Mouse (Mus musculus): ENCODE data around the gene Smim23. TPM values are rescaled to one million over a fixed set of nuclear protein-coding genes. Genes with fewer than 3 reads are reported as not detected.

Smim23 gene
- polyA plus RNA-seq, 1 experiment from 2014 or later: not detected

DNA sequence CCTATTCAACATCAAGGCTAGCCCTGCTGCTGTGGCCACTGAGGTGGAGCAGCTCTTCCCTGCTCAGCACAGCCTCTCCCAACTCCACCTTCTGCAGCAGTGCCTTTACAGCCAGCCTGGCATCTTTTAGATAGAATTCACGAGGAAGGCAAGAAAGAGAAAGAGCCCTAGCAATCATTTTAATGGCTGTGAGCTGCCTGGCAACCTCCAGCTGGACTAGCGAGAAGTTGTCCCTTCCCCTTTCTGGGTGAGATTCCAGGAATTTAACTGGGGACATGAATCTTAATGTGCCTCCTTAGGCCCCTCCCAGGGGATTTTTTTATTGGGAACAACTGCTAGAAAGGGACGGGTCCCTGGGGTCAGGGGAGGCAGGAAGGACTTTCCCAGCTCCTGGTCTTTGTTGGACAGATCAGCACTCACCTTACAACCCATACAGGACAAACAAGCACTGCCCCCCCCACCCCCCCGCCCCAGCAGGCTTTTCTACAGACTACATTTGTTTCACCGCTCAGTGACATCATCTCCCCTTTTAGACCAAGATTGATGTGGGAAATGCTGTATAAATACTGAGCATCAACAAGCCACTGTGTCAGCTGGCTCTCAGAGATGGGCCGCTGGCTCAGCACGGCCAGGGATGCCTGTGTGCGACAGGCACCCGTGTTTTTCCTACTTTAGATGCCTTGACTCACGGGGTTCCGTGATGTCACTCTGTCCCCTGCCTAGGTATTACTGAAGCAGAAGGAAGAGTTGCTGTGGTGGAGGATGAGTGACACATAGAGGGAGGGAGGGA lies 43.5 kb downstream of the Smim23 start:
- Histone ChIP-seq H3K27ac (no peak overlapping the region), H3K4me1 (no peaks in the 10 kb centered on the region), H3K4me3 (no peak overlapping the region), H3K27me3 (no peaks in the 10 kb centered on the region), H3K9me3 (0 out of 2 replicates have a peak, but pooled peaks cover 5% of the 10 kb centered on the region), H3K9ac (no peak overlapping the region), H3K36me3 (no peaks in the 10 kb centered on the region), H3K4me2 (no peak overlapping the region)
- ATAC-seq (ENCODE audit: insufficient number of reproducible peaks, insufficient read depth, low FRiP score, low TSS enrichment, low read depth): no peak
- WGBS: 63% methylated on average over 11 of the region's 11 CpGs

DNA sequence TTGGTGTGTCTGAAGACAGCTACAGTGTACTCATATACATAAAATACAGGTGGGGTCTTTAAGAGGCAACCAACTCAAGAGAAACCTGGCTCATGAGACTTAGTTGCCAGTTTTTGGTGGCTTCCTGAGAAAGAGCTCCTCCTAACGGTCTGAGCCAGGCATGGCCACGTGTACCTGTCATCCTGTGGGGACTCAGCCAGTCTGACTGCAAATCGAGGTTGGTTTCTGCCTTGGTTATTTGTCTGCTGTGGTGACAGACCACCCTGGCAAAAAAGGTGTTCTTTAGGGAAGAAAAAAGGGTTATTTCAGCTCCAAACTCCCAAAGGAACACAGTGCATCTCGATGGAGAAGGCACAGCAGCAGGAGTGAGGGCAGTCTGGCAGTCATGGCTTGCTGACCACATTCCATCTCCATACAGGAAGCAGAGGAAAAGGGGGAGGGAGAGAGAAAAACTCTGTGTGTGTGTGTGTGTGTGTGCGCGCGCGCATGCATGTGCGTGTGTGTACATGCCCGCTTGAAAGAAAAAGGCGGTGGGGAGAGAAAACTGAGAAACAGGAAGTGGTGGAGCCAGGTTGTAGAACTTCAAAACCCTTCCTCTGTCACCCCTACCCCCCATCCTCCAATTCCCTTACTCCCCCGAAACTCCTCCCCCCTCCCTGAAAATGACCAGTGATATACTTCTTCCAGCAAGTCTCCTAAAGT lies 55.6 kb downstream of the Smim23 start:
- H3K4me3 ChIP-seq: no peak overlapping the region
- no peak for ATAC-seq (ENCODE audit: insufficient number of reproducible peaks, insufficient read depth, low FRiP score, low TSS enrichment, low read depth)
- H3K9me3 ChIP-seq: no peaks in the 10 kb centered on the region
- no peaks in the 10 kb centered on the region for H3K36me3 ChIP-seq
- H3K27ac ChIP-seq: no peak overlapping the region
- H3K4me2 ChIP-seq: no peak overlapping the region
- H3K4me1 ChIP-seq: no peaks in the 10 kb centered on the region; the same call in 1 of the 2 replicates
- 75% methylated on average over 12 of the region's 12 CpGs for WGBS
- H3K27me3 ChIP-seq: no peaks in the 10 kb centered on the region
- H3K9ac ChIP-seq: no peak overlapping the region

Other genes with a start within 250 kb of the Smim23 start
- gene Fbxw11, start 181.9 kb downstream of the Smim23 start, polyA plus RNA-seq (2015; fragmentation: Nextera tagmentation; extraction: Ambion mirVana): 68.7 and 73.4 TPM in 2 replicates

Measured in embryonic facial prominence, embryonic 13.5 days (tissue).